Mouse (Mus musculus) stomach, postnatal 0 days (tissue): Measurements from ENCODE around the gene Zmat1.

Source experiments
- CTCF ChIP-seq: IDR thresholded peaks from 2 replicates; pipeline ENCODE4 v1.5.1; 2016; ENCODE audit warnings: antibody characterized with exemption, low read depth, mild to moderate bottlenecking, moderate library complexity
- EP300 ChIP-seq: optimal IDR thresholded peaks from 2 replicates; pipeline ENCODE3; 2016; ENCODE audit warnings: antibody characterized with exemption

DNA sequence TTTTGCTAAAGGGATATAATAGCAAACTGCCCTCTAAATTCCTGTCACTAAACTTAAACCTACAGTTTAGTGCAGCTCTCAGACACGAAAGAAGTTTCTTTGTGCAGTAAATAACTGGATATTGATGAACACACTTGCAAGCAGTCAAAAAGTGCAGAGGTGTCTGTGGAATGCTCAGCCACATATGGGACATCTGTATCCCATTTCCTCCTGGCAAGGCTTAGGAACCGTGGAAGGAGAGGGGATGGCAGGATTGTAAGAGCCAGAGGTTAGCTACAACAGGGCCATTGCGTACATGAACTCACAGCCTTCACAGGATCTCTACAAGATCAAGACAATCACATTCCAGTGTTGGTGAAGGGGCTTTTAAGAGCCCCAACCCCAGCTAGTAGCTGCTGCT lies 2.4 kb upstream of the Zmat1 start:
- TF ChIP-seq CTCF: no peak
- no peak for TF ChIP-seq EP300
